Mouse (Mus musculus) brain, embryonic 18.5 days (tissue): ENCODE measurements around the gene Zscan12.

Source experiments
- DNase-seq: peaks from one replicate; pipeline ENCODE4 v3.0.0-alpha.2; 2012; ENCODE audit warnings: low read depth, low spot score

Gene Zscan12

DNA sequence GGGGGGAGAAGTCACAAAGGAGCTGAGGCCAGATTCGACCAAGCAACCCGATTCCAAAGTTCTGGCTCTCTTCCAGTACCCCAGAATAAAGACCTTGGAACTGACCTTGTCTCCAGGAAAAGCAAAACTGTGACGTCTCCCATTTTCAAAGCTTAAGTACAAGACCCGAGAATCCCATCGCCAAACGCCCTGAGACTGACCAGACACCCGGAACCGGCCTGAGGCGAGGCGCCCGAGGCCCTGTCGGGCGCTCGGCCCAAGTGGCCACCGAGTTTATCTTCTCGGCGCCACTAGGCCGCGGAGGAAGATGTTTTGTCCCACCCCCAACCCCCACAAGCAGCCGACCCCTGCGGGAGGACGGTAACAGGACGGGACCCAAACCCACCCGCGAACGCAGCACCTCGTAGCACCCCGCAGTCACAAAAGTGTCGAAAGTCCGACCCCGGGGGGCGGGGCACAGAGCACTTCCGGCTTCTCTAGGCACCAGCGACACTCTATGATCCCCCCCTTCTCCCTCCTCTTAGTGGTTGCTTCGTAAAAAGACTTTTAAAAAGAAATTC, 39.7 kb downstream of the Zscan12 start, which contains the start of gene Zkscan3:
Zkscan3 (minus strand) TSS at position 469 of the 560 bp plus-strand sequence.
- peak; percentile 73 for DNase-seq

DNA sequence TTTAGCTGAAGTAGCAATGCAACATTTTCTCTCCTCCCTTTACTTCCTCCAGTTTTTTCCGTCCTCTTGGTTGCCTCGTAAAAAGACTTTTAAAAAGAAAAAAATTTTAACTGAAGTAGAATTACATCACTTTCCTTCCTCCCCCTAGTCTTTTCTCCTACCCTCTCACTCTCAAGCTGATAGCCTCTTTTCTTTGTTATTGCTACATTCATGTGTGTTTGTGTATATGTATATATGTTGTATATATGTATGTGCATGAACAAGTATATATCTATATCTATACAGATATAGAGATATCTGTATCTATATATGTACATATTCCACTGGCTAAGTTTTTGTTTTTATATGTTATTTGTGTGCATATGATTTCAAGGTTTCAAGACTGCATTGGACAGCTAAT, 40.2 kb downstream of the Zscan12 start:
- no peak for DNase-seq

DNA sequence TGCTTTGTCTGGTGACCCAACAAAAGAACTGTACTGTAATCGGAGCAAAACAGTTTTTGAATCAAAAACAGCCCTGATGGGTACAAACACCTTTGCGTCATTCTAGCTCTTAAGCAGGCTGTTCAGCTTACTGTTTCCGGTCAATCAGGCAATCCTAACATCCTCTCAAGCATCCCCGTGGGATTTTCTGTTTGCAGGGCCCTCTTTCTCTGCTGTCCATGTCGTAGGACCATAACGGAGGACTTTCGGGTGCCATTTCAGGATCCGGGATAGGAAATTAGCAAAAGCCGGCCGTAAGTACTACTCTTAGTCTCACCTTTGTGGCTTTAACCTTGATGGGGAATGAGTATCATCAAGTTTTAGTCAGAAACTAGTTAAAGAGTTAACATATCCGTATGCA, 44.7 kb downstream of the Zscan12 start:
- DNase-seq, result no peak

DNA sequence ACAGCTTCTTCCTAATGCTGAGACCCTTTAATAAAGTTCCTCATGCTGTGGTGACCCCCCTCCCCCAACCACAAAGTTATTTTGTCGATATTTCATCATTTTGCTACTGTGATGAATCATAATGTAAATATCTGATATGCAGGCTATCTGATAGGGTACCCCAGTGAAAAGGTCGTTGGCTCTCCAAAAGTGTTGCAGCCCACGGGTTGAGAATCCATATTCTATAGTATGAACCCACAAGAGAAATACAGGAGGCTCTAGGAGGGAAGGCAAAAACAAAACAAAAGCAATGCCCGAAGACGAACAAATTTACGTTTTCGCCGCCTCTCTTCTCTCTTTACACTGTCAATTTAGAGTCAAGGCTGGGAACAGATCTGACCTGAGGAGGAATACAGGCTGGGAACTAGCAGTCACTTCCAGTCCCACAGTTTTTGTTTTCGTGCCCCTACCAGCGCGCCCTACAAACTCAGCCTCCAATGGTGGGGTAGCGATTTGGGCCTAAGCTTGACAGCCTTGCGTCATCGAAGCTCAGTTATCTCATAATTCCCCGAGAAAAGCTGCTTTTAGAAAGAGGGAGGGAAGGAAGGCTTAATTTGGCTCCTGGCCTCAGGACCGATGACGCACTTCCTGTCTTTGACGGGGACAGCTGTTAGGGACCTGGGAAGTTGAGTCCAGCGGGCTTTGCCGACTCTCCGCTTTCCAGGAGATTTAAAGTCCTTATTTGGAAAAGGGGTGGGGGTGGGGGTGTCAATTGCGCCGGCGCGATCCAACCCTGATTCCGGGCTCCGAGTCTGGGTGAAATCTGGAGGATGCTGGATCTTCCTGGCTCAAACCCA, 45.6 kb downstream of the Zscan12 start:
- peak; percentile 86 for DNase-seq

DNA sequence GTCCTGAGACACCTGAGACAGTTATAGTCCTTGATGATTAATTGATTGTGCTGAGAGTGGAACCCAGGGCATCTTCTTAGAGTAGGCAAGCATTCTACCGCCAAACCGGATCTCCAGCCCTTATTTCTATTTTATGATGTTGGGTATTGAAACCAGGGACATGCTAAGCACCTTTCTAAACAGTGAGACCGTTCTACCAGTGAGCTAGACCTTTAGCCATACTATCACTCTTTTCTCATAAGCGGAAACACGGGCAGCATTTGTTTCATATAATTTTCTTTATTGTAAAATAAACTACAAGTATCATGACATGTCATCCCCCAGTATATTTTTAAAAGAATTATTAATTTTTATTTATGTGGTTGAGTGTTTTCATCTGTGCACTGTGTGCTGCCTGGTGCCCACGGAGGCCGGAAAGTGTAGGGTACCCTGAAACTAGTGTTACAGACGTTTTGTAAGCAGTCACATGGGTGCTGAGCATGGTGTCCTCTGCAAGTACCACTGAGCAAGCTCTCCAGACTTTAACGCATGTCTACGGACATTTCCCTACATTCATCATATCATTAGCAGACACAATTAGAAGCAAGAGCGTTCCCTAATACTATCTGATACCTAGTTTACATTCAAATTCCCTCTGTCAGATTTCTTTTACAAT, 46.3 kb downstream of the Zscan12 start:
- DNase-seq, result no peak

DNA sequence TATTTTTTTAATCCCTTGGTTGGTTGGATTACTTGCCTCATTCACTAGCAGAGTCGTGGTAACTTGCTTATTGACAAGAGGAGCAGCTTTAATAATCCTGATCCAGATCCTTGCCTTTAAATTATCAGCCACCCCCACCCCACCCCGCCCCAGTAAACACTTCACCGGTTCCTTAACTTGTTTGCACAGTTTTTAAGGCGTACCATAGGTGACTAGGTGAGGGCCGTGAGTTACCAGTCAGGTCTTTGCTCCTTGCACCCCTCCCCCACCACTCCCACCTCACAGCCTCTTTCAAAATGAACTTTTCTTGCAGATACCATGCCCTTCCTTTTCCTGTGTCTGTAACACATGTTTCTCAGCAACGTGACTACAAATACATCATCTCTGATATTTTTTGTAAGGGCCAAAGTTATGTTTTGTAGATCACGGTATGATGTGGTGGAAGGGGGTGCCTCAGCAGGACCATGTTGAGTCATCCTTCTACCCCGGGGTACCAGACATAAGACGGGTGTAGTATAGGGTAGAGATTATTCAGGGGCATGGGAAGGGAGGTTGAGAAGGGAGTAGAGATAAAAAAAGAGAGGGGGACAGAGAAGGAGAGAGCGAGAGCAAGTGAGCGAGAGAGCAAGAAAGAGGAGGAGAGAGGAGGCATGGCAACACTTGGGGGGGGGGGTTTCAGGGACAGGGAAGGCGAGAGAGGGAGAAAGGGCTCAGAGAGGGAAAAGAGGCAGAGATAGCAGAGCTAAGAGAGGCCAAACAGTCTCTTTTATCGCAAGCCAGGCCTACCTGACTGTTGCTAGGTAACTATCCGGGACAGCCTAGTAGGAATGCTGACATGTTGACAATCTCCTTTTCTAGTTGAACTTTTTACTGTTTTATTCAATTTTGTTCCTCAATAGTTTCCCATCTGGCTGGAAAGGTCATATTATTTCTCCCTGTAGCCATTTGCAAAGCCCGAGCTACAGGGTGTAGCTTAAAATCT, 51.9 kb downstream of the Zscan12 start:
- no peak for DNase-seq

DNA sequence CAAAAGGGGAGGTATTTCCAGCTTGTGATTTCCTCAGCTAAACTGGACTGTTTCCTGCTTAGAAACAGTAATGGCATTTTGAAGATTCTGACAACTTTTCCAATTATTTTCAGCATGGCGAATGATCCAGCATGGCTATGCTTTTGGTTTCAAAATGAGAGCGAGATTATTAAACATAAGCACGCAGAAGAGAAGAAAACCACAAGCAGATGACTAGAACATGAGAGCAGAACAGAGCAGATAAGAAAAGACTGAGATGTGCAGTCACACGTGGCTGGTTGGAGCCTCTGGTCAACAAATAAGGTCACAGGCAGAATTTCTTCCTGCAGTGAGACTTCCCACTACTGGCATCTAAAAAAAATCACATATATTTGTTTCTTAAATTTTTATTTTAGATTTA, 52.6 kb downstream of the Zscan12 start:
- no peak for DNase-seq

DNA sequence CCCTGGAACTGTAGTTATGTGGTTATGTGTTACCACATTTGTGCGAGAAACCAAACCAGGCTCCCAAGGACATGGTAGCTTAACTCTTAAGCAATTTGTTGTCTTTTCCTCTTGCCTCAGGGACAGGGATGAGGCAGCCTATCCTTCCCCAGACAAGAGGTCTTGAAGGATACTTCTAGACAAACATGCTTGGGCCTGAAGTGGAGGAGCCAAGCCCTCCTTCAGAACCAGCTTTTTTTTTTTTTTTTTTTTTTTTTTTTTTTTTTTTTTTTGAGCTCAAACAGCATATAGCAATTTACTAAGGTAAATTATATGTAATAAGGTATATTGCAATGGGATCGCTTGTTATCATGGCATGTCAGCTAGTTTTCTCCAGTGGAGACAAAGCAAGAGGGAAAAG, 53.1 kb downstream of the Zscan12 start:
- DNase-seq, result no peak

DNA sequence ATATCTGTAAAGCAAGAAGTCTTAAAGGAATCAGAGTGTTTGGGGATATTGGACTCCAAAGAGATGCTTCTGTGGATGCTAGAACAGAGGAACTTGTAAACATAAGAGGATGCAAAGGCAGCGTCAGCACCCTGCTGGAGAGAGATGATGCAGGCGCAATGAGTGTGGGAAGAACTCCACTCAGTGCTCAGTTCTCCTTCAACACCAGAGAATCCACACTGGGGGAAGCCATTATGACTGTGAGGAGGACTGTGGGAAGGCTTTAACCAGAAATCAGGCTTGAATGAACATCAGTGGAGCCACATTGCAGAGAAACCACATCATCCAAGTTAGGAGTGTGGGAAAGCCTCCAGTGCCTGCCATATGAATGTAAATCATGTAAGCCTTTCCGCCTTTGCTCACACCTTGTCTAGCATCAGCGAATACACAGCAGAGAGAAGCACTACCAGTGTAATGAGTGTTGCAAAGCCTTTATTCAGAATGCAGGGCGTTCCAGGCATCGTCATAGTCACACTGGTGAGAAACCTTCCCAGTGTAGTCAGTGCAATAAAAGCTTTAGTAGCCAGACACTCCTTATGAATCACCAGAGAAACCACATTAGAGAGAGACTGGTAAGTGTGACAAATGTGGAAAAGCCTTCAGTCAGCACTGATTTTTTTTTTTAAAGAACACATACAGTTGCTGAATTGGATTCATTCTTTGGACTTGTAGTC, 54.8 kb downstream of the Zscan12 start:
- no peak for DNase-seq

DNA sequence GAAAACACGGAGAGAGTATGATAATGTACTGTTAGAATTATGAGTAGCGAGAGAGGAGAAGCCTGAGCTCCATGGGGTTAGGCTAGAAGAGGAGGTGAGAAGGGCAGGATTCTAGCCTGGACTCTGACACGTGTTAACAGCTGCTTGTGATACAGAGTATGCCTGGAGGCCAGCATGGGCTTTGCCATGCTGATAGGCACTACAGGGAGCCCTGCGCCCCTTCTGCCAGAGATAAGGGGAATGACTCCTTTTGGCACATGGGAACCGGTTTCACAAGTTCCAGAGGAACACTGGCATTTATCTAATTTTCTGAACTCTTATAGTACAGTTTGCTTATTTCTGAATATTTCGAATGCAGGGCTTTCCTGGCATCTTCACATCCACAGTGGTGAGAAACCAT, 56.2 kb downstream of the Zscan12 start:
- no peak for DNase-seq
